Mouse (Mus musculus) liver, embryonic 11.5 days (tissue): Measurements from ENCODE around the gene Lamp1. TPM values are rescaled to one million over a fixed set of nuclear protein-coding genes. Genes with fewer than 3 reads are reported as not detected.

Experiments used
- ATAC-seq: fragments of 200-750 bp; cut with Nextera tagmentation; replicated peaks from 2 replicates; pipeline ENCODE4 v1.8.0; 2017; ENCODE audit warnings: moderate number of reproducible peaks, mild to moderate bottlenecking, moderate TSS enrichment, moderate library complexity; ENCODE audit not compliant: low FRiP score
- DNase-seq: peaks from one replicate; pipeline ENCODE4 v3.0.0-alpha.2; 2017; ENCODE audit warnings: low spot score
- H3K27ac ChIP-seq: fragments of 300-500 bp; sonication (generic); 2 replicates; pipeline ENCODE4 v1.5.1; 2014; ENCODE audit warnings: mild to moderate bottlenecking, low read depth, low read length, control low read depth
- H3K27me3 ChIP-seq: fragments of 300-500 bp; sonication (generic); replicated peaks from 2 replicates; pipeline ENCODE4 v1.6.1; 2014; ENCODE audit warnings: low read length, mixed read lengths; ENCODE audit not compliant: control insufficient read depth, insufficient read depth
- H3K36me3 ChIP-seq: fragments of 300-500 bp; sonication (generic); 2 replicates; pipeline ENCODE4 v1.6.1; 2014; ENCODE audit warnings: mild to moderate bottlenecking, low read length, moderate library complexity, mixed read lengths; ENCODE audit not compliant: control insufficient read depth, insufficient read depth
- H3K4me1 ChIP-seq: fragments of 300-500 bp; sonication (generic); replicated peaks from 2 replicates; pipeline ENCODE4 v1.6.1; 2014; ENCODE audit warnings: low read length, mixed read lengths; ENCODE audit not compliant: control insufficient read depth, insufficient read depth
- H3K4me2 ChIP-seq: fragments of 300-500 bp; sonication (generic); 2 replicates; pipeline ENCODE4 v1.6.1; 2014; ENCODE audit warnings: mild to moderate bottlenecking, control low read depth, moderate library complexity
- H3K4me3 ChIP-seq: fragments of 300-500 bp; sonication (generic); 2 replicates; pipeline ENCODE4 v1.5.1; 2014; ENCODE audit warnings: low read depth, low read length, control low read depth
- H3K9ac ChIP-seq: fragments of 300-500 bp; sonication (generic); 2 replicates; pipeline ENCODE4 v1.6.1; 2014; ENCODE audit warnings: low read depth, low read length, control low read depth
- H3K9me3 ChIP-seq: fragments of 300-500 bp; sonication (generic); 2 replicates; pipeline ENCODE4 v1.6.1; 2016; ENCODE audit warnings: low read length, inconsistent platforms, mixed read lengths; ENCODE audit not compliant: control insufficient read depth
- WGBS: fragments of 180-500 bp; shearing (Covaris S2); extraction: QIAGEN DNeasy Blood & Tissue Kit; methylation state at CpG from one replicate; pipeline ENCODE4 v1.1.7; 2014; 5-methylcytosine and 5-hydroxymethylcytosine counted together
- polyA plus RNA-seq: library from polyadenylated mRNA; unstranded; fragments of >200 nt; fragmentation: Nextera tagmentation; extraction: Ambion mirVana; gene quantifications from 2 replicates; pipeline ENCODE4 v1.2.1, GENCODE M21; 2014

Gene Lamp1
- polyA plus RNA-seq, 1 experiment from 2014 or later: 251 TPM

DNA sequence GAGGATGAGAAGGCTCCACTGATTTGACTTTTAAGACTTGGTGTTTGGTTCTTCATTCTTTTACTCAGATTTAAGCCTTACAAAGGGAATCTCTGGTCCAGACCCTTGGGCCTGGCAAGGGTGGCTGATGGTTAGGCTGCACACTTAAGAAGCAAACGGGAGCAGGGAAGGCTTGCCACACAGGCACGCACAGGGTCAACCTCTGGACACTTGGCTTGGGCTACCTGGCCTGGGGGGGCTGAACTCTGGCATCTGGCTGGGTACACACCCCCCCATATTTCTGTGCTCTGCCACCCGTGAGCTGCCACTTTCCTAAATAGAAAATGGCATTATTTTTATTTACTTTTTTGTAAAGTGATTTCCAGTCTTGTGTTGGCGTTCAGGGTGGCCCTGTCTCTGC, 15.8 kb downstream of the Lamp1 start:
- Histone ChIP-seq H3K4me3 (no peak overlapping the region), H3K27me3 (no peaks in the 10 kb centered on the region), H3K4me2 (no peak overlapping the region), H3K9ac (no peak overlapping the region), H3K4me1 (no peaks in the 10 kb centered on the region), H3K9me3 (no peaks in the 10 kb centered on the region), H3K36me3 (peaks cover 47% of the 10 kb centered on the region), H3K27ac (no peak overlapping the region)
- DNase-seq (no peak), ATAC-seq (no peak)
- 92% methylated on average over 4 of the region's 4 CpGs for WGBS

DNA sequence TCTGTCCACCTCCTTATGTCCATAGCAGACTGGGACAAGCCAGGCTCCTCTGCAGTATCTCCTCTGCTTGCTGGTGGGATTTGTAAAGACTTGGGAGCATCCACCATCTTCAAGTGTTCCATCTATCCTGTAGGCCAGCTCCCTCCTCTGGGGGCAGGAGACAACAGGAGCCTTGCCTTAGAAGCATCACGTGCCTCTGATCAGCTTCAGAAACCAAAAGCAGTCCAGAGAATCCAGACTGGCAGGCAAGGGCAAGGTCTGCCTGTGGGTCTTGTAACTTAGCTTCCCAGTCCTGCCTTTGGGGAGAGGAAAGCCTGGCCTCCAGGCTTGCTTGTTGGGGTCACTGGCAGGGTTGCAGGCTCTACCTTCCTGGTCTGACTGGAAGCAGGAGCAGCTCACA, 16.7 kb downstream of the Lamp1 start:
- no peak overlapping the region for H3K27ac ChIP-seq
- H3K4me3 ChIP-seq: no peak overlapping the region
- no peak for ATAC-seq
- H3K4me2 ChIP-seq: no peak overlapping the region
- DNase-seq: no peak
- no peaks in the 10 kb centered on the region for H3K9me3 ChIP-seq
- H3K9ac ChIP-seq: no peak overlapping the region
- no peaks in the 10 kb centered on the region for H3K4me1 ChIP-seq
- peaks cover 47% of the 10 kb centered on the region for H3K36me3 ChIP-seq
- H3K27me3 ChIP-seq: no peaks in the 10 kb centered on the region
- WGBS: 90% methylated on average over 1 of the region's 1 CpGs

DNA sequence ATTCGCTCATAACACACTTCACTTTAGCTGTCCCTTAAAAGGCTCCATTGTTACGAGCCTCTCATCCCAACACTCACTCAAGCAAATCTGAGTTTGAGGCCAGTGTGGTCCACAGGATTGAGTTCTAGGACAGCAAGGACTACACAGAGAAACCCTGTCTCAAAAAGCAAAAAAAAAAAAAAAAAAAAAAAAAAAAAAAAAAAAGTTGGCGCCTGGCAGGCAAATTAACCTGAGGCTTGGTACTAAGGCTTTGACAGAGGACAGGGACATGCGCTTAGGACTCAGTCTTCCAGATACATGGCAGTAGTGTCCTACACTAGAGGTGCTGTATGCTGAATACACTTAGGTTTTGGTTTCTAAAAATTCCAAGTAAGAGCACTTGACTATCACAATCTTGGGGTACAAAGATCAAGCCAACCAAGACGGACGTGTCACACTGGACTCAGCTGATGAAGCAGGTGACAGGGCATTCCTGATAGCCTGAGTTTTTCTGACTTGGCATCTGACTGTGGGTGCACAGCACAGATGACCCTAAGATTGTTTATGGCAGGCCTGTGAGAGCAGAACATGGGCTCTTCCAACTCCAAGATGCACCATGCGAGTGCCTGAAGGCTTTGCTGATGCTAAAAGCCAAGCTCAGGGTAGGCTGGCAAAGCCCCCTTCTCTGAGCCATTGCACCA, 18.4 kb downstream of the Lamp1 start:
- 89% methylated on average over 7 of the region's 7 CpGs for WGBS
- Histone ChIP-seq H3K9me3 (no peaks in the 10 kb centered on the region), H3K9ac (no peak overlapping the region), H3K27me3 (no peaks in the 10 kb centered on the region), H3K27ac (no peak overlapping the region), H3K36me3 (peaks cover 37% of the 10 kb centered on the region), H3K4me2 (no peak overlapping the region), H3K4me1 (peaks cover 4% of the 10 kb centered on the region; the same call in 1 of the 2 replicates), H3K4me3 (no peak overlapping the region)
- ATAC-seq (no peak), DNase-seq (no peak)

DNA sequence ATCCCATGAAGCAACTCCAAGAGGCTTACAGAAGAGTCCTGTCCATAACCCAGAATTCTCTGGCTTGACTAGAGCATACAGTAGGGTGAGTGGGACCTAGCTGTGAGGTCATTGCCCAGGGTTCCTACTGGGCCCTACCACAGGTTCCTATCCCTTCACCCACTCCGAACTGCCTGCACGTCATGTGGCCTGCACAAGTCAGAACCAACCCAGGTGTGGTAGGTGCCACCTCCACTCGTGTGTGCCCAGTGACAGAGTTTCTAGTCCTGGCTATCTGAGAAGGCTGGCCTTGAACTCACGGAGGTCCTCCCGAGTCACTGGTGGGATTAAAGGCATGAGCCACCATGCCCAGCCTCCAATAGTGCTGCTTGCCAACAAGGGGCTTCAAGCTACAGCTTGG, 19.2 kb downstream of the Lamp1 start:
- H3K36me3 ChIP-seq: peaks cover 31% of the 10 kb centered on the region
- H3K4me2 ChIP-seq: no peak overlapping the region
- no peak for DNase-seq
- ATAC-seq: no peak
- no peaks in the 10 kb centered on the region for H3K27me3 ChIP-seq
- H3K4me1 ChIP-seq: peaks cover 5% of the 10 kb centered on the region; the same call in 1 of the 2 replicates
- H3K27ac ChIP-seq: no peak overlapping the region
- H3K4me3 ChIP-seq: no peak overlapping the region
- H3K9me3 ChIP-seq: no peaks in the 10 kb centered on the region
- WGBS: 92% methylated on average over 5 of the region's 5 CpGs
- no peak overlapping the region for H3K9ac ChIP-seq

DNA sequence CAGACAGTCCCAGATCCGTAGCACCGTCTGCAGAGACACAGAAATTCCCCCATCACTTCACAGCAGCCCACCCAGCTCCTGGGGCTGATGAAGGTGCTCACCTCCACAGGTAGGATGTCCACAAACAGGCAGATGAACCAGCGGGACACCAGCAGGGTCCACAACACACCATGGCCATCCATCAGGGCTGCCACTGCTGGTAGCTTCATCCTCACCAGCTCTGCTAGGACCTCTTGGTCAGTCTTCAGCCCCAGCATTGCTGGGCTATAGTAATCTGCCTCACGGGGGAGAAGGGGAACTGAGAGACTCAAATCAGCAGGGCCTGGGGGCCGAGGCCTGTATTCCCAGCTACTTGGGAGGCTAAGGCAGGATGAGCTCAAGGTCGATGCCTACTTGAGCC, 20.5 kb downstream of the Lamp1 start:
- peaks cover 21% of the 10 kb centered on the region; the same call in 1 of the 2 replicates for H3K36me3 ChIP-seq
- no peak overlapping the region for H3K9ac ChIP-seq
- WGBS: 75% methylated on average over 6 of the region's 6 CpGs

DNA sequence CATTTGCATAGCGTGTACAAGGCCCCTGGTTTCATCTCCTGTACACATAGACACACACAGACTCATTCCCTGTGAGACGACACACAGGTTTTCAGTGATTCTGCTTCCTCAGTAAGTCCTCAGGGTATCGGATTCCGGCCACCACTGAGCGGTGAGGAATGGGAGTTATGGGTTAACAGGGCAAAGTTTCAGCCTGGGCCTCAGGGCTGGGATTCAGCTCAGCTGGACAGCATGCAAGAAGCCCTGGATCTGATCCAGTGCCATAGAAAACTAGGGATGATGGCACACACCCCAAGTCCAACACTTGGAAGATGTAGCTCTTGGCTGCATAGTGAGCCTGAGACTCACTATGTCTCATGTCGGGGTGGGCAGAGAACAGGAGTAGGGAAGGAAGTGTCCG, 21.0 kb downstream of the Lamp1 start:
- no peak overlapping the region for H3K4me3 ChIP-seq
- 77% methylated on average over 7 of the region's 7 CpGs for WGBS
- peaks cover 5% of the 10 kb centered on the region; the same call in 1 of the 2 replicates for H3K4me1 ChIP-seq
- no peaks in the 10 kb centered on the region for H3K27me3 ChIP-seq
- DNase-seq (no peak), ATAC-seq (no peak)
- H3K9me3 ChIP-seq: no peaks in the 10 kb centered on the region
- no peak overlapping the region for H3K27ac ChIP-seq
- no peak overlapping the region for H3K9ac ChIP-seq
- no peak overlapping the region for H3K4me2 ChIP-seq
- H3K36me3 ChIP-seq: peaks cover 18% of the 10 kb centered on the region; the same call in 1 of the 2 replicates

More for the DNA sequence above, 20.5 kb downstream of the Lamp1 start:
- Histone ChIP-seq H3K27ac (no peak overlapping the region), H3K27me3 (no peaks in the 10 kb centered on the region), H3K4me3 (no peak overlapping the region), H3K9me3 (no peaks in the 10 kb centered on the region), H3K4me2 (no peak overlapping the region), H3K4me1 (peaks cover 5% of the 10 kb centered on the region; the same call in 1 of the 2 replicates)
- no peak for ATAC-seq
- DNase-seq: no peak

DNA sequence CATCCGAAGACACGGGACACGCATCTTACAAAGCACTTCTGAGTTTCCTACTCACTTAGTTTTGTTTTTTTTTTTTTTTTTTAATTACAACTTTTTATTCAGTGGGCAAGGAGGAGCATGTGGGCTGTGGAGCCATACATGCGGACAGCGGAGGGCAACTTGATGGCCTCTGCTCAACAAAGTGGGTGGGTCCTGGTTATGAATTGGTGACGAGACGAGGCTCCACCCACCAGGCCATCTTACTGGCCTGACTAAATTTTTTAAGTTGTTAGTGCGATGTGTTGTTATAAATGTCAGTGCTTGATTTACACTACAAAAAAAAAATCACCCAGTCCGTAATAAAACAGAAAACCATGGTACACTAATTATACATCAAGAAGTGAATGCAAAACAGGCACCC, 21.4 kb downstream of the Lamp1 start:
- DNase-seq: no peak
- H3K4me1 ChIP-seq: peaks cover 5% of the 10 kb centered on the region; the same call in 1 of the 2 replicates
- no peak overlapping the region for H3K4me2 ChIP-seq
- H3K36me3 ChIP-seq: peaks cover 17% of the 10 kb centered on the region; the same call in 1 of the 2 replicates
- no peak overlapping the region for H3K4me3 ChIP-seq
- no peak overlapping the region for H3K9ac ChIP-seq
- H3K27me3 ChIP-seq: no peaks in the 10 kb centered on the region
- ATAC-seq: no peak
- H3K27ac ChIP-seq: no peak overlapping the region
- no peaks in the 10 kb centered on the region for H3K9me3 ChIP-seq
- WGBS: 74% methylated on average over 9 of the region's 9 CpGs

DNA sequence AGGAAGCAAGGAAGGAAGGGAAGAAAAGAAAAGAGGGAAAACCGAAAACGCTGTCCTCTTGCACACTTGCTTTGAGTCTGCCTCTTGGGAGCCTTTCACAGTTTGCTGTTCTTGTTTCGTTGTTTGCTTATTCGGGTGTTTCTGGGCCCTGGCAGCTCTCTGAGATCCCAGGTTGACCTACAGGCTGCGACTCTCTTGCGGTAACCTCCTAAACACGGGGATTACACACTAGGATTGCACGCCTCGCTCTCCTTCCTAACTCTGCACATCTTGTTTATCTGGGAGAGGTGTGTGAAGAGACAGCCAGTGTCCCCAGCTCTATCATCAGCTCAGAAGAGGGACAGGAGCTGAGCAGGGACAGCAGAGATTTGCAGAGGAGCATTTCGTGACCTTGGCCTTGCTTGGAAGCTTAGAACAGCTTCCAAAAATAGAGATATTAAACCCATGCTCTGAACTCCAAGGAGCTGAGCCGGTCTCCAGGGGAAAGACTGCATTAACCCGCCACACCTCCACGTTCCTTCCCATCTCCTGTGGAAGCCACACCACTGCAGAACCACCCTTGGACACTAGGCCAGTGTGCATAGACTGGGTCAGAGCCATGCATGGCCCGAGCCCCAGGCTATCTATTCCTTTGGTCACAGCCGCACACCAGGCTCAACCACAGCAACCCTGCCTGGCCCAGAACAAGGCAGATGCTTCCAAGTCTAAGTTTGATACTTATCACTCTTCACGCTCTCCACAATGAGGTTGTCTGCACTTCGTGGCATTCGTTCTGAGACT, 22.1 kb downstream of the Lamp1 start:
- ATAC-seq (no peak; the same call in 1 of the 2 replicates), DNase-seq (no peak)
- Histone ChIP-seq H3K27me3 (no peaks in the 10 kb centered on the region), H3K4me3 (no peak overlapping the region), H3K9me3 (no peaks in the 10 kb centered on the region), H3K4me2 (no peak overlapping the region), H3K9ac (no peak overlapping the region), H3K4me1 (peaks cover 5% of the 10 kb centered on the region; the same call in 1 of the 2 replicates), H3K36me3 (peaks cover 13% of the 10 kb centered on the region; the same call in 1 of the 2 replicates), H3K27ac (no peak overlapping the region)
- 72% methylated on average over 18 of the region's 18 CpGs for WGBS
